Mouse (Mus musculus): ENCODE results near the gene Slc2a2.

Slc2a2 gene

DNA sequence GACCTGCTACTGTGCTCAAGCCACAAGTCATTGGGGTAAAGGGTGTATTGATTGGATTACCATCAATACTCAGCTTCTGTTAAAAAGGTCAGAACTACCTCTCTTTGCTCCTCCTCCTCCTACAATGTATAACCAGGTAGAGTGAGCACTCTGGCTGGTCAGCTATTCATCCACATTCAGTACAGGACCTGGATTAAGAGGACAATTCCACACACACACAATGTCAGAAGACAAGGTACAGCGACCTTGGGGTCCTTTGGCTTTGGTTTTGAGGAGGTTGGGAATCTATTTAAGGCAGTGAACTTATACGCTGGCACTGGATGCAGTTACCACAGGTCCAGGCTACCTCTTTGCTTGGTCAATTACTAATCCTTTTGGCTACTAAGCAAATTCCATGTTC, at the start of gene Slc2a2:
Slc2a2 (plus strand) TSS at position 107 of the 400 bp plus-strand sequence.
- no peak for DNase-seq

DNA sequence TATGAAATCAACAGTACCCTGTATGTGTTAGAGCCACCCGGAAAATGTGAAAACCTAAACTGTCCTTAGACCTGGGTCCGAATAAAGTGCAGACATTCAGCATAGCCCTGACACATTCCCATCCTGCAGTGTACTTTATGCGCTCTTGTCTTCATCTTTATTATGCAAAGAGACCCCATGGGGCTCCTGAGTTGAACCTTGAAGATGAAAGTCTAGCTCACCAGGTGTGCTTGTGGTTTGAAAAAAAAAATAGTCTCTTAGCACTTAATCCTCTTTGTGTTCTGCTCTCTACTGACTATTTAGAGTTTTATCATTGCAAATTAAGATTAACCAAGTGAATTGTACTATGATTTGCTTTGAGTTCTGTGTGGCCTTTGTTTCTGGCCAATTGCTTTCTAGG, 45.1 kb upstream of the Slc2a2 start:
- no peak for DNase-seq

DNA sequence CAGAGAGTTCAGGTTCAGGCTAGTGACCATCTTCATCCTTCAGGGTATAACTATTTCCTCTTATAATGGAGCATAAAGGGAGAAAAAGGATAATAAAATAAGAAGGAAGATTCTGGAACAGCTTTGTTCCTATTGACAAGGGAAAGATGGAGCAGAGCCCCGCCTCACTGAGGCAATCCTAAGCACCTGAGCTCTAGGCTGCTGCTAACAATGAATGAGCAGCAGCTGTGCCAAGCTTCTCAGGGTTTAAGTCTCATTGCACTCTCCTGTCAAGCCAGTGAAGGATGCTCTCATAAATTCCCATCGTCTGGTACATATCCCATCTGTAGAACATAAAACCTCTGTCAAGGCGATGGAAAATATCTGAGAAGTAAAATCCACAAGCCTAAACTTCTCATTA, 44.7 kb upstream of the Slc2a2 start:
- no peak for DNase-seq

DNA sequence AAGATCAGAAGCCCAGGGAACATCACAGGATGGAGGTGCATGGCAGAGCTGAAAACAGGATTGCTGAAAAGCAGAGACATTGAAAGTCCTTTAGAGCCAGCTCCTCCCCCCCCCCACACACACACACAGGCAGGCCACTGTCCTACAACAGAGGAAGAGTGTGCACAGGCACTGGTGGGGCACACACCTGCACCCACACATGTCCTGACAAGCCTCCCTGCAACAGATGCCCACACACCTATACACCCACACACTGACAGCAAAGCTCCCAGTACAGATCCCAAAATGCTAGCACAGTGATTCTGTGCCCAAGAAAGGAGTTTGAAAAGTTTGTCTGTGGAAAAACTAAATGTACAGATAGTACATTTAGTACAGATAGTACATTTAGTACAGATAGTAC, 43.0 kb upstream of the Slc2a2 start:
- no peak for DNase-seq

DNA sequence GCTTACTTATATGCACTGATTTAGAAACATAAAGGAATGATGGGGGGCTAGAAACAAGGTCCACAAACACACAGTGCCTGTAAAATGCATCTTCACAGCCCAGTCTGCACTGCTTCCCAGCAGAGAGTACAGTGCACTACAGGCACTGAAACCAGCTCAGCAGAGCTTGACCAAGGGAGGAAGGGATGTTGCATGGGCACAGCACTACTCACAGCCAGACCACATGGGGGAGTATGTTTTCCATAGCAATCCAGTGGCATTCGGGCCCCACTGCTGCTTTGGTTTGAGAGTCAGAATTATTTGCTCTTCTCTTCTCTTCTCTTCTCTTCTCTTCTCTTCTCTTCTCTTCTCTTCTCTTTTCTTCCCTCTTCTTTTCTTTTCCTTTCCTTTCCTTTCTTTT, 39.4 kb upstream of the Slc2a2 start:
- no peak for DNase-seq

DNA sequence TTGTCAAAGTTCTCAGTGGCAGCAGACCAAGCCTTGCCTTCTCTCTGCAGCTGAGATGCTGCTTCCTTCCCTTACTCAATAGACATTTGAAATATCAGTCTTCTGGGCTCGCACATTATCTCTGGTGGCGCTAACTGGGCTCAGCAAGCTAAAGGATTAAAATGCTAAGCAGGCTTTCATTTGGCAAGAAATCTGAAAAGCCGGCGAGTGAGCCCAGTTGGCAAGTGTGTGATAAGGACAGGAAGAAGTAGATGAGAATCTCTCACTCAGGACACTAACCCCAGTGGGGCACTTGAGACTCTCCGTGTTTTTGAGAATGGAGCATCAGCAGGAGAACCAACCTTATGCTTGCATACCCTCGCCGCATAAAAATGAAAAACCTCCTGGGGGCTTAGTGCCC, 16.9 kb upstream of the Slc2a2 start:
- no peak for DNase-seq

DNA sequence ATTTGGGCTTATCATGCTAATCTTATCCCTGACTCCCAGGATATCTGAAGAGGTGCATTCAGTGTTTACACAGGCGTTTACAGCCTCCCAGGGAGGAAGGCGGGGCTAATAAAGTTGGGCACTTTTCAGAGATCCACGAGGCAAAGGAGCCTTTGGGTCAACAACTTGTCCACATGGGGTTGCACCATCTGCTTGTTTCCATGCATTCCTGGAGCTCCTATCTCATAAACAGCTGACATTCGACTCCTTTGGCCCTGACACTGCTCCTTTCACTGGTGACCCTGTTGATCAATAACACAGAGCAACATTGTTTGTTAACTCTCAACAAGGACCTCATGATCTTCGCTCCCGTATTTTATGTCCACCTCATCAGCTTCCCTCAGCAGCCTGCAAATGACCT, 15.8 kb upstream of the Slc2a2 start:
- DNase-seq: no peak

DNA sequence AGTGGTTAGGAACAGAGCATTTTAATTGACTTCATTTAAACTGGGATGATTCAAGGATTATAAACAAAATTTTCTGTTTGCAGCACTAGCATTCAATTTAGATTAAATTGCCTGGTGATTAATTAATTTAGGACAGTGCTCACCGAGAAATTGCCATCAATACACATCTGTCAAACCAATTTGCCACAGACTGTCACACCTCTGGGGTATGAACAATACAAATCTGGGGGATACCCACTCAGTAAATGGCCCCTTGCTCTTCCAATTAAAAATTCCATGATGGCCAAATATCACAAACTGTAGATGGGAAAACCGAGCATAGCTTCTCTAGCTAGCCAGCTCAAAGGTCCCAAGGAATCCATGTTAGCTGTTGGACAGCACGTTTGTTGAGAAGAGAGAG, 15.3 kb upstream of the Slc2a2 start:
- no peak for DNase-seq

DNA sequence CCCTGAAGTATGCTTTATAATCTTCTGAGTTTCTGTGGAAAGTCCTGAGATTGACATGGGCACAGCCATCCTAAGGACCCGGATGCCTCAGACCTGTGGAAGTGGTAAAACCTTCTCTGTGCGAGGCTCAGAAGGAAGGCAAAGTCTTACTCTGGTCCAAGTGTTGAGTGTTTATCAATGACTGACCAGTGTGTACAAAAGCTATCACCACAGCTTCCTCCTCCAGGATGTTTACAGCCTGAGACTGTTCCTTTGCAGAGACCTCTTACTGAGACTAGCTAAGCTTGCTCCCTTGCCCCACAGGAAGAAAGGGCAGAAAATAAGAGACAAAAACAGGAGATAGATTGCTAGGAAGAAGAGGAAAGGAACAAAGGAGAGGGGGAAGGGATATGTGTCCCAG, 12.2 kb upstream of the Slc2a2 start:
- DNase-seq: no peak

DNA sequence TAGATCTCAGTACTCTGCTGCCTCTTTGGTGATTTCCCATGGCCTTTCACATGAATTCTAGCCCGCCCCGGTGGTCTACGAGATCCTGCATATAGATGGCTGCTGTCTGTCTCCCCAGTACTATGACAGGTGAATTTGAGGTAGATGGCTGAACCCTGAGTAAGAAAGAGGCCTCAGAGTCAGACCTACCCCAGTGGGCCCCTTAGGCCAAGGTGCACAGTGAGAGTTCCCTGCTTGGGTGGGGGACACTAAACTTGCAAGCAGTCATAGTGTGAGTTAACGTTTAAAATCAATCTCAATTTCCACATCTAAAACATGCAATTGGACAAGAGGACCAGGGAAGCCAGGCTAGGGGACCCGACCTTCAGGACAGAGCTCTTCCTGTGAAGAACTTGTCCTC, 2.9 kb upstream of the Slc2a2 start:
- DNase-seq: no peak

DNA sequence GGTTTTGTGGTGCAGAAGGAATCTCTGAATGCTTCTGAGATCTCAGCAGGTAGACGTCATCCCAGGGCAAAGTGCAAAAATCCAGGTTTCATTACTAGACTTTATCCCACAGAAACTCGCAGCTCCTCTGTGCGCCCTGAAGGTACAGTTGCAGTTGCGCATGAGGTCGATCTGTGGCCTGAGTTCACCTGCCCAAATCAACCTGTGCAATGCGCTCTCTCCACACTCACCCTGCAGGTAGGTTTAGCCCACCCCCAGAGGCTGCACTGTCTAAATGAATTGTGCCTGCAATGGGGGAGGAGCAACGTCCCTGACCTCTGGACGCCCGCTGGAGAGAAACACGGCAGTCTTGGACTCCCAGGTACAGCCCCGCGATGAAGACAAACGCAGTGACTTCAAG, 2.1 kb upstream of the Slc2a2 start:
- DNase-seq: no peak

DNA sequence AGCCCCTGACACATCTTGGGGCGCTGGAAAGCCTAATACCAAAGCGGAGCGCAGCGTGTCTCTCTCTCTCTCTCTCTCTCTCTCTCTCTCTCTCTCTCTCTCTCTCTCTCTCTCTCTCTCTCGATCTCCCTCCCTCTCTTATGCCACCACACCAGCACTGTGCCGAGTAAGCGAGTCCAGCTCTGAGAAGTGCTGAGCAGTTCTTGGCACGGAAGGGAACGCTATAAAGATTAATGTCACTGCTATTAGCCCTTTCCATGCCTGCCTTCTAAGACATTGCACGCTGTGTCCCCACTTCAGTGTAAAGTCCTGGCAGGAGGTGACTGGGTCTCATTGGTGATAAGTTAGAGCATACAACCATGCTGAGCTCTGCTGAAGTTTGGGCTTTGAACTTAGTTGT, 1.5 kb upstream of the Slc2a2 start:
- no peak for DNase-seq

DNA sequence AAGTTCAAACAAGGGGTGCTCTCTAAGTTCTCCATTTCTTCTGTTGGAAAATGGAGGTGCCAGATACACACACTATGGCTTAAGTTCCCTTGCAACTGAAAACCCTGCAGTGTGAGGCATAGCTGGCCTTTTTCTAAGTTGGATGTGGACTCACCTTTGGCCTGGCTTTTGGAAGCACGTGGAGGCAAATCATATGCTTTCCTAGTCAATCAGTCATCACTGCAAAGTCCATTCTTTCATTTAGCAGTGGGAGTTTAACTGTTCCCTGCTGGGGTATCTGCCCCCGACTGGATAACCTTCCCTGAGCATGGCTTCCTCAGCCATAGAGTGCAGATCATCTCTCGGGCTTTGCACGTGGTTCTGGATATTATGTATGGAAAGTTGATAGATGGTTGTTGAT, 1.9 kb downstream of the Slc2a2 start:
- no peak for DNase-seq

DNA sequence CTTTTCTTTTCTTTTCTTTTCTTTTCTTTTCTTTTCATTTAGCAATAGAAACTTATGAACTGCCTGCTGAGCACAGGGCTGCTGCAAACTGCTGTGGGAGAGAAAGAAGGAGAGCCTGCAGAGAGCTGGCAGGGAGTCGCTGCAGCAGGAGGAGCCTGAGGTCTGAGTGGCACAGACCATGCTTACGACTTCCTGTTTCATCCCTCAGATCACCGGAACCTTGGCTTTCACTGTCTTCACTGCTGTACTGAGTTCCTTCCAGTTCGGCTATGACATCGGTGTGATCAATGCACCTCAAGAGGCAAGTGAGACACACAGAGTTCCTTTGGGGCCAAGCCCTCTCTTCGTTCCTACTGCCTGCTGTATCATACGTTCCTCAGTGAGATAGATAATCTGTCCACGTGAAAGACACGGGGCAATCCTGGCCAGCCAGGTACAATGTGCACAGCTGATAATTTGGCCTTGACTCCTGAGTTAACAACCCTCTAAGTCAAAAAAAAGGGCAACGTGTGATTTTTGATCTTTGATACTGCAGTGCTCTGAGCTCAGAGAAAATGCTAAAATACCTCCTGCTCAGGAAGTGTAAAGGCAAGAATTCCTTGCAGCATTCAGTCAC, 7.9 kb downstream of the Slc2a2 start:
- no peak for DNase-seq

DNA sequence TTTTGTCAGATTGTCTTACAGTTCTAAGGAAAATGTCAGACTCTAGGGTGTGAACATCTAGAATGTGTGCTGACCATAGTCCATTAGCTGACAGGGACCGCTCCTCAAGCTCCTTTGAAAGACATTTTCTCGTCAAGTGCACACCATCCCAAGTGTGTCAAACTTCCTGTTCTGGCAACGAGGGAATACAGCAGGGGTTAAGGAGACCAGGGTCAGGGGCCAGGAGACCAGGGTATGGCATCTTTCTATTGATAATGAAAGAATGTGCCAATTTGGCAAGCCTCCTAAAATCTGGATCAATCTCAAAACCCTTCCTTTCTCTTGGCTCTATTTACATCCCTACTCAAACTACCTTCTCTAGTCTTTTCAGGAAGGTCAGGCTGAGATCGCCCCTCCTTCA, 9.0 kb downstream of the Slc2a2 start:
- no peak for DNase-seq

DNA sequence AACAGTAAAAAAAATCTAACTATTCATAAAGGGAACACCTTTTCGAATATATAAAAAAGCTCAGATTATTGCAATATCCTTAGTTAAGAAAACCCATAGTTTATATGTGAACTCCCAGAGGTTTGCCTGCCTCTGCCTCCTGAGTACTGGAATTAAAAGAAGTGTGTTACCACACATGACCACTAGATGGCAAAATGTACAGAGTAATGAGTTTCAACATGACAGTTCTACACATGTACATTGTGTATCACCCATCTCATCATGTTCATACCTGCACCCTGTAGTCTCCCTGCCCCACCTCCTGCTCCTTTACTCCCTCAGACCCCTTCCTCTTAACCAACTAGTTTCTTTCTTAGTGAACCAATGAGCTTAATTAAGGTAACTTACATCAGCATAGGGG, 12.0 kb downstream of the Slc2a2 start:
- DNase-seq: peak; percentile 14 to 33

DNA sequence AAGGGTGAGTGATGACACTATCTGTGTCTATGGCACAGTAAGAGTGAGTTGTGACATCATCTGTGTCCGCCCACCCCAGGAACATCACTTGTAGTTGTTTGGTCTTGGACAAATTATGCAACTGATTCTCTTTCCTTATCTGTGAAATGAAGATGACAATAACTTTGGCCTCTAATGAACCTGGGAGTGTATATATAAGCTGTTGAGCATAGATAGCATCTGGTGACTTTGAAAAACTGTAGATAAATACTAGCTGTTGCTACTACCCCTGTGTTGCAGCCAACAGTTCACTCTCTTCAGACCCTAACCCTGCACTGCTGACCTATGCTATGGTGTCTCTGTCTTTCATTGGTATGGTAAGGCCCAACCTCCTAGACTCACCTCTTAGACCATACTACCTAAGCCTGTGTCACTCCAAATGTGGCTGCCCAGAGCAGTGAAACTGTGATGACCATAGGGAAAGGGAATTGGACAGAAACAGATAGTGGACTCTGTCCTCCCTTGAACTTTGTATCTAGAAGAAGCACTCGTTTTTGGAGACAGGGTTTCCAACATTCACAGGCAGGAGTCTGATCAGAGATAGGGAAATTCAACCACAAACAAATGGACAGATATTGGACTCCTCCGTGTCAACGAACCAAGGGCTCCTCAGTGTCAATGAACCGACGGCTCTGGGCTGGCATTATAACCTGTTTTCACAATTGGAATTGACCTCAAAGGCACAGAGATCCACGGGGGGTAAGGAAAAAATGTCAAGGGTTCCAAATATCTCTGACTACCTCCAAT, 16.4 kb downstream of the Slc2a2 start:
- no peak for DNase-seq

DNA sequence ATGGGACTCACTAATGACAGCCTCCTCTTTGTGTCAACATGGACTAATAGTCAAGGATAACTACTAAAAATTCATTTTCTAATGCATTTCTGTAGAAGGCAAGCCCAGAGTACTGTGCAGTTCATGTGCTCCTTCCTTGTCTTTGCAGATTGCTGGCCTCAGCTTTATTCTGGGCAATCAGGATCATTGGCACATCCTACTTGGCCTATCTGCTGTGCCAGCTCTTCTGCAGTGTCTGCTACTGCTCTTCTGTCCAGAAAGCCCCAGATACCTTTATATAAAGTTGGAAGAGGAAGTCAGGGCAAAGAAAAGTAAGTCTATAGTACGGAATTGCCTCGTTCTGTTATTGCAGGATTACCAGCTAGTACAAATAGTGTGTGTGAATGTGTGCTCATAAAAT, 20.8 kb downstream of the Slc2a2 start:
- DNase-seq: no peak

DNA sequence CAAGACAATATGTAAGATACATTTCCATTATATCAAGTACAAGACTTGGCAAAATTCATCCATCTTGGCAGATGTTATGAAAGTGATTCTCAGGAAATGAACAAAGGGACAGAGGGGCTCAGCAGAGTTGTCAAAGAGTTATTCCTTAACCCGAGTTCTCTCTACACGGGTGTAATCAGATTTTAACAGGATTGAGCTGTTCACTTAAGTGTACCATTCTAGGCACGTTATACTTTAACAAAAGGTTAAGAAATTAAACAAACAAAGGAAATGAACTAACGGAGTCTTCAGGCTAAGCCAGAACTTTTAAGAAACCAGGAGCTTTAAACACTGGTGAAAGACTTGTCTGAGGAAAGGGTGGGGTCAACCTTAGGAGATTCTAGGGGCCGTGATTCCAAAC, 23.5 kb downstream of the Slc2a2 start:
- no peak for DNase-seq

DNA sequence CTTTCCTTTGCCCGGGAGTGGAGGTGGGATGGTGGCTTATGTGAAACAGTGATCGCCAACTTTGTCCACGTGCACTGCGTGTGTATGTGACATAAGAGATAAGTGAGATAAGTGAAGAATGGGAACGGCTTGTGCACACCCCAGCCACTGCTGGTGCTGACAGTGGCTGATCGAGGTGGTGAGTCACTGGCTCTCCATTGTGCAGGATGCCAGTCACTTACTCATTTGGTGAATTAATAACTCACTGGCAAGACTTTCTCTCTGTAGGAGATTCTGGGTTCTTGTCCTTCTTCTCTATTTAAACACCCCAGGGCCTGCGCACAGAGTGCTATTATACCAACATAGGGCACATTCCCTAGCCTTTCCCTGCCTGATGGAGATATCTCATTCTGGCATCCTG, 24.1 kb downstream of the Slc2a2 start:
- DNase-seq: no peak

DNA sequence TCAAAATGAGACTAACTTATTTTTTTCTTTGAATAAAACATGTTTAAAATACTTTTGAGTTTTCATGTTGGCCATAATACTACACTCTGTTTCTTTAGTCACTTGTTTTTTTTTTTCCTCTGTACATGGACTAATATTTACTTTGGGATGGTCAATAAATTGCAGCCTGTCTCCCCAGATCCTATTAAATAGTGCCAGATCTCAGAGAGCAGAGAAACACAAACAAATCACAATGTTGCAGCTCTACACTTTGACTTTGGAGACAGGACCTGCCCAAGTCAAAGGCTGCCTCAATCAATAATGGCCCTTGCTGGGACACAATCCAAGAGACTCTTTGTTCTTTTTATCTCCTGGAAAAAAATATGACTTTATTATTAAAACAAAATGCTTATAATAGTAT, 24.8 kb downstream of the Slc2a2 start:
- no peak for DNase-seq

DNA sequence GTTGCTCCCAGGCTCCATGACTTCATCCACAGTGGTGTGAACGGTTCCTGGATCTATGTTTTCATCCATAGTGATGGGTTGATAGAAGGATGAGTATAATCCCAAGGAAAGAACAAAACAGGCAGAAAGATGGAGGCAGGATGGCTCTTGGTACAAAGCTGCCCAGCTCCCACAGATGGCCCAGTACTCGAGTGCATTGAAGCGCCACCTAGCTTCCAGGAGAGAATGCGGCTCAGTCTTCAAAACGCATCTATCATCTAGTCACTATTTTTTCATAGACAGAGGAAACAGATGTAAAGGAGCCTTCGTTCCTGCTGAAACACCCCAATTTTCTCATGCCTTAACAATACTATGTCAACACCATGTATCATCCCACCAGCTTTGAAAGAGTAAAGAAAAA, 25.8 kb downstream of the Slc2a2 start:
- no peak for DNase-seq

DNA sequence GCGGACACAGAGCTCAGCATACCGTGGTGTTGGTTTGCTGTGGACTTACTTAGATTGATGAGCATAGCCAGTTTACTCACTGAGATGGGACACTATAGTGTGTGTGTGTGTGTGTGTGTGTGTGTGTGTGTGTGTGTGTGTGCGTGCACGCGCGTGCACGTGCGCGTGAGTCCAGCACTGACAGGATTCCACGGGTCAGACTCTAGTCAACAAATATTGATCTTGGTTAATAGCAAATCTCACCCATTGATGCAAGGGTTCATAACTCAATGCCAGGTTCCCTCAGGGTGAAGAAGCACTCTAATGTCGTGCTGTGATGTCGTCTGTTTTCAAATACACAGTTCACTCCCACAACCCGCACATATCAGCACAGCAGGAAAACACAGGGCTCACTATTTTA, 27.5 kb downstream of the Slc2a2 start:
- no peak for DNase-seq

DNA sequence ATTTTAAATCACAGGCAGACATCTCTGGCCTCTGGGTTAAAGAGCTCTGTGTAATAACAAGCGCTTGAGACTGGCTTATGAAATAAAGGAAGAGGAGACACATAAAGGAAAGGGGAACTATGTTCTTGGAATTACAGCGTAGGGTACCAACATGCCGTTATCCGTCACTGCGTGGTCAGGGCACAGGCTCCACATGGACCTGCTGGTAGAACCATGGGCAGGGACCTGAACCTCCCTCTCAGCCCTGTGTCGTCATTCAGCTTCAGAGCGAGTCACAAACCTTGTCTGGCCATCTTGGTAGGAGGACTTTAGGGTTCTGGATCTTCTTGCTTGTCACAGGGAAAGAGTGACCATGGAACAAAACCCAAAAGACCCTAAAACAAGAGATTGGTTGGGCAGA, 28.7 kb downstream of the Slc2a2 start:
- no peak for DNase-seq

DNA sequence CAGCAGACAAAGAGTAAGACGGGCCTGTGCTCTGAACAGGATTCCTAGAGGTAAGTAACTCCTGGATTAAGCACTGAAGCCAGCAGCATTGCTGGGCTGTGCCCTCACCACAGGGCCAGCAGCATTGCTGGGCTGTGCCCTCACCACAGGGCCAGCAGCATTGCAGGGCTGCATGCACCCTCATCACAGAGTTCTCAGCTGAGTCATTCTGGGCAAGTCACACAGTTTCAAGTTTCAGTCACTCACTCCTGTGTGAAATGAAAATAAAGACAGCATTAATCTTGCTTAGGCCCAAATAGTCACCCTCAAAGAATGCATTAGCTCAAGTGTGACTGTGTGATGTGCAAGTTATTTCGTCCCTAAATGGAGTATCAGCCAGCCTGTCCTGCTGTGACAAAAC, 37.0 kb downstream of the Slc2a2 start:
- no peak for DNase-seq
